Mouse (Mus musculus) spleen, adult 2 months (tissue): ENCODE measurements around the gene Grk3.

Experiments
- CTCF ChIP-seq: fragments of 200-500 bp; IDR thresholded peaks from 2 replicates; pipeline ENCODE4 v1.5.1; 2011; ENCODE audit warnings: mild to moderate bottlenecking, inconsistent platforms; ENCODE audit not compliant: insufficient read depth, insufficient read length, insufficient replicate concordance; ENCODE audit errors: extremely low read depth
- POLR2A ChIP-seq: fragments of 200-500 bp; IDR thresholded peaks from 2 replicates; pipeline ENCODE4 v1.6.1; 2011; ENCODE audit warnings: low read depth, low read length, inconsistent platforms

GRCm38 (mm10) chr5:113043531-113043930, 27.9 kb upstream of the Grk3 start:
- no peak for TF ChIP-seq CTCF
- TF ChIP-seq POLR2A, result no peak
